Mouse (Mus musculus): ENCODE results near the gene Lcn2. TPM values are rescaled to one million over a fixed set of nuclear protein-coding genes. Genes with fewer than 3 reads are reported as not detected.

Lcn2 gene
- polyA plus RNA-seq, 1 experiment: 0.58 TPM

- Histone ChIP-seq H3K27ac (ENCODE audit: insufficient read depth, low read length) (no peak overlapping the region), H3K4me1 (ENCODE audit: control insufficient read depth, insufficient read depth, low read length) (peaks cover 2% of the 10 kb centered on the region; the same call in 1 of the 2 replicates), H3K4me3 (ENCODE audit: insufficient read depth, low read length) (no peak overlapping the region)
- TF ChIP-seq POLR2A (IDR thresholded peaks at IDR 0.05; ENCODE audit: extremely low read depth, insufficient read depth, low read length): no peak
- no peak for TF ChIP-seq CTCF (IDR thresholded peaks at IDR 0.05; ENCODE audit: extremely low read depth, insufficient read depth, low read length)
Measured at GRCm38 (mm10) chr2:32416556-32416955, 28.5 kb upstream of the Lcn2 start.

DNA sequence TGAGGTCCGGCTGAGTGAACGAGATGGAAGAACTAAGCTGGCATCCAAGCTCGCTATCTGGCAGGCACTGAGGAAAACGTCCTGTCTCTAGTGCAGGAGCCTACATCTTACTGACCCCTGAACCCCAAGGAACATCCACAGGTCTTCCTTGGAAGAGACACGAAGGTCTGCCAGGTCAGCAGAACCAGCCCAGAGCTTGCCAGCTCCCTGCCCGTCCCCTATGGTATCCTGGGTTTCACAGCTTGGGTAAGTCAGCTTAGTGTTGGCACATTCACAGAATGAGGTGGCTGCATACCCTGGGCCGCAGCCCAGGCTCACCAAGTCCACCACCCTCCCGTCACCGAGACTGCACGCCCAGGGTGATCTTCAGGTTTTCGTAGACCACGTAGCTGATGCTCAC lies 27.7 kb upstream of the Lcn2 start:
- TF ChIP-seq POLR2A (IDR thresholded peaks at IDR 0.05; ENCODE audit: extremely low read depth, insufficient read depth, low read length) (no peak), CTCF (IDR thresholded peaks at IDR 0.05; ENCODE audit: extremely low read depth, insufficient read depth, low read length) (no peak)
- Histone ChIP-seq H3K4me1 (ENCODE audit: control insufficient read depth, insufficient read depth, low read length) (peaks cover 2% of the 10 kb centered on the region; the same call in 1 of the 2 replicates), H3K4me3 (ENCODE audit: insufficient read depth, low read length) (no peak overlapping the region), H3K27ac (ENCODE audit: insufficient read depth, low read length) (no peak overlapping the region)

GRCm38 (mm10) chr2:32413936-32414335 lies 25.9 kb upstream of the Lcn2 start:
- H3K4me3 ChIP-seq (ENCODE audit: insufficient read depth, low read length): no peak overlapping the region
- no peaks in the 10 kb centered on the region for H3K4me1 ChIP-seq (ENCODE audit: control insufficient read depth, insufficient read depth, low read length)
- TF ChIP-seq CTCF (IDR thresholded peaks at IDR 0.05; ENCODE audit: extremely low read depth, insufficient read depth, low read length): no peak
- no peak for TF ChIP-seq POLR2A (IDR thresholded peaks at IDR 0.05; ENCODE audit: extremely low read depth, insufficient read depth, low read length)
- H3K27ac ChIP-seq (ENCODE audit: insufficient read depth, low read length): no peak overlapping the region

- no peak overlapping the region for H3K4me3 ChIP-seq (ENCODE audit: insufficient read depth, low read length)
- H3K27ac ChIP-seq (ENCODE audit: insufficient read depth, low read length): no peak overlapping the region
- TF ChIP-seq CTCF (IDR thresholded peaks at IDR 0.05; ENCODE audit: extremely low read depth, insufficient read depth, low read length): no peak
- no peak for TF ChIP-seq POLR2A (IDR thresholded peaks at IDR 0.05; ENCODE audit: extremely low read depth, insufficient read depth, low read length)
- H3K4me1 ChIP-seq (ENCODE audit: control insufficient read depth, insufficient read depth, low read length): no peaks in the 10 kb centered on the region
Measured at GRCm38 (mm10) chr2:32412742-32413531, 24.9 kb upstream of the Lcn2 start.

GRCm38 (mm10) chr2:32411407-32411806 lies 23.4 kb upstream of the Lcn2 start:
- H3K4me1 ChIP-seq (ENCODE audit: control insufficient read depth, insufficient read depth, low read length): no peaks in the 10 kb centered on the region
- H3K4me3 ChIP-seq (ENCODE audit: insufficient read depth, low read length): no peak overlapping the region
- TF ChIP-seq CTCF (IDR thresholded peaks at IDR 0.05; ENCODE audit: extremely low read depth, insufficient read depth, low read length): no peak
- no peak for TF ChIP-seq POLR2A (IDR thresholded peaks at IDR 0.05; ENCODE audit: extremely low read depth, insufficient read depth, low read length)
- H3K27ac ChIP-seq (ENCODE audit: insufficient read depth, low read length): no peak overlapping the region

GRCm38 (mm10) chr2:32408429-32409424 lies 20.7 kb upstream of the Lcn2 start:
- H3K4me1 ChIP-seq (ENCODE audit: control insufficient read depth, insufficient read depth, low read length): no peaks in the 10 kb centered on the region
- H3K4me3 ChIP-seq (ENCODE audit: insufficient read depth, low read length): no peak overlapping the region
- no peak overlapping the region for H3K27ac ChIP-seq (ENCODE audit: insufficient read depth, low read length)
- TF ChIP-seq POLR2A (IDR thresholded peaks at IDR 0.05; ENCODE audit: extremely low read depth, insufficient read depth, low read length) (no peak), CTCF (IDR thresholded peaks at IDR 0.05; ENCODE audit: extremely low read depth, insufficient read depth, low read length) (no peak)

DNA sequence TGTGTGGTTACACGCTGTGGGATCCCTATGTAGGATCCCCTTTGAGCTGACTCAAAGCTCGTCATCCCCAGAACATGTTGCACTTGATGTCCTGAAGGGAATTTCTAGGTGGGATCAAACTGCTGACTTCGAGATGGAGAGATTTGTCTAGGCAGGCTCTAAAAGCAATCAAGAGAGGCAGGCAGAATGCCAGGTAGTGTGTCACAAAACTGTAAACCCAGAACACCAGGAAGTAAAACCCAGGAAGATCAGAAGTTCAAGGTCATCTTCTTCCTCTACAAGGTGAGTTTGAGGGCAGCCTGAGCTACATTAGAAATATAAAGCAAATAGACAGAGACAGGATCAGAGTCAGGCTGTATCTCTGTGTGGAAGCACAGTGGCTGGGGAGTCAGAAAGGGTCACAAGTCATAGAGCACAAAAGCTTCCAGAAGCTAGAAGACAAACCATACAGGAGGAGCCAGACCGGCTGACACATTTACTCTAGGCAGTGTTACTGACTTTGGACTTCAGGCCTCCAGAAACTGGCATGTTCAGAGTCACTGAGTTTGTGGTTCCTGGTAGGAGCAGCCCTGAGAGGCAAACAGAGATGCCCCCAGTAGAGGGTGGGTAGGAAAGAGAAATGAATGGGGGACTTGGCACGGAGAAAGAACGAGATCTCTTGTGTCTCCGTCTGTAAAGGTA lies 19.2 kb upstream of the Lcn2 start:
- TF ChIP-seq POLR2A (IDR thresholded peaks at IDR 0.05; ENCODE audit: extremely low read depth, insufficient read depth, low read length) (no peak), CTCF (IDR thresholded peaks at IDR 0.05; ENCODE audit: extremely low read depth, insufficient read depth, low read length) (no peak)
- Histone ChIP-seq H3K4me1 (ENCODE audit: control insufficient read depth, insufficient read depth, low read length) (no peaks in the 10 kb centered on the region), H3K27ac (ENCODE audit: insufficient read depth, low read length) (no peak overlapping the region), H3K4me3 (ENCODE audit: insufficient read depth, low read length) (no peak overlapping the region)

DNA sequence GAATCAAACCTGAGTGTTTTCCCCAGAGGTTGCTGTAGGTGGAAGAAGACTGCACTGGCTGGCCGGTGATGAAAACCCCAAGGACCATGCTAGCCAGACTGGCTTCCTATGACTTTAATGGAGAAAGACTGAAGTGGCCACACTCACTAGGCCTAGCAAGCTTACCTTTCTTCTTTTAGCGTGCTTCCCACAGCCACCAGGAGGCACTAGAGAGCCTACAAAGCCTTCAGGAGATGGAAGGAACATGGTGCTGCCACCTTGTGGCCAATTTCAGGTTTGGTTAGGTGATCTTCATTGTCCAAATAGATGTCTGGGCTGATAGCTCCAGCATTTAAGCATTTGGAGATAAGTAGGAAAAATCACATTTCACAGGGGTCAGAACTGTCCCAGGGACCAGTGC lies 16.6 kb upstream of the Lcn2 start:
- TF ChIP-seq CTCF (IDR thresholded peaks at IDR 0.05; ENCODE audit: extremely low read depth, insufficient read depth, low read length): peak; percentile 100
- no peak for TF ChIP-seq POLR2A (IDR thresholded peaks at IDR 0.05; ENCODE audit: extremely low read depth, insufficient read depth, low read length)
- no peaks in the 10 kb centered on the region for H3K4me1 ChIP-seq (ENCODE audit: control insufficient read depth, insufficient read depth, low read length)

GRCm38 (mm10) chr2:32396695-32397094 lies 8.6 kb upstream of the Lcn2 start:
- TF ChIP-seq POLR2A (IDR thresholded peaks at IDR 0.05; ENCODE audit: extremely low read depth, insufficient read depth, low read length) (no peak), CTCF (IDR thresholded peaks at IDR 0.05; ENCODE audit: extremely low read depth, insufficient read depth, low read length) (no peak)
- H3K4me1 ChIP-seq (ENCODE audit: control insufficient read depth, insufficient read depth, low read length): peaks cover 1% of the 10 kb centered on the region
- H3K4me3 ChIP-seq (ENCODE audit: insufficient read depth, low read length): peak overlapping the region; percentile 97
- H3K27ac ChIP-seq (ENCODE audit: insufficient read depth, low read length): peak overlapping the region; percentile 22; the same call in 1 of the 2 replicates

More for the DNA sequence above, 16.6 kb upstream of the Lcn2 start:
- Histone ChIP-seq H3K27ac (ENCODE audit: insufficient read depth, low read length) (no peak overlapping the region), H3K4me3 (ENCODE audit: insufficient read depth, low read length) (no peak overlapping the region)
